Mouse (Mus musculus) testis, adult 2 months (tissue): ENCODE results near the gene Gpr27.

Source experiments
- CTCF ChIP-seq: fragments of 200-500 bp; IDR thresholded peaks from 2 replicates; pipeline ENCODE4 v1.5.1; 2012; ENCODE audit warnings: low read depth, mild to moderate bottlenecking, inconsistent platforms, low read length, moderate library complexity; ENCODE audit not compliant: control insufficient read depth, insufficient read depth, insufficient replicate concordance
- POLR2A ChIP-seq: fragments of 200-500 bp; IDR thresholded peaks from 2 replicates; pipeline ENCODE4 v1.6.1; 2012; ENCODE audit warnings: low read depth, mild to moderate bottlenecking, inconsistent platforms, low read length, moderate library complexity; ENCODE audit not compliant: control insufficient read depth

GRCm38 (mm10) chr6:99644386-99644785 lies 48.1 kb upstream of the Gpr27 start:
- TF ChIP-seq CTCF (no peak), POLR2A (no peak)
